Mouse (Mus musculus) lung, postnatal 36 days (tissue): ENCODE measurements around the gene Ngb.

Source experiments
- DNase-seq: peaks from one replicate; pipeline ENCODE4 v3.0.0; 2022; ENCODE audit warnings: mixed read lengths

Ngb gene

GRCm38 (mm10) chr12:87089701-87090100, 12.6 kb downstream of the Ngb start:
- DNase-seq = no peak

GRCm38 (mm10) chr12:87089255-87089654, 13.1 kb downstream of the Ngb start:
- DNase-seq = no peak

GRCm38 (mm10) chr12:87088331-87088730, 14.0 kb downstream of the Ngb start:
- DNase-seq = peak; percentile 9

- no peak for DNase-seq
These were observed 15.1 kb downstream of the Ngb start for GRCm38 (mm10) chr12:87087236-87087635.

- no peak for DNase-seq
These were observed 19.5 kb downstream of the Ngb start for GRCm38 (mm10) chr12:87082797-87083196.

- no peak for DNase-seq
These were observed 25.7 kb downstream of the Ngb start for GRCm38 (mm10) chr12:87076610-87077009.

DNA sequence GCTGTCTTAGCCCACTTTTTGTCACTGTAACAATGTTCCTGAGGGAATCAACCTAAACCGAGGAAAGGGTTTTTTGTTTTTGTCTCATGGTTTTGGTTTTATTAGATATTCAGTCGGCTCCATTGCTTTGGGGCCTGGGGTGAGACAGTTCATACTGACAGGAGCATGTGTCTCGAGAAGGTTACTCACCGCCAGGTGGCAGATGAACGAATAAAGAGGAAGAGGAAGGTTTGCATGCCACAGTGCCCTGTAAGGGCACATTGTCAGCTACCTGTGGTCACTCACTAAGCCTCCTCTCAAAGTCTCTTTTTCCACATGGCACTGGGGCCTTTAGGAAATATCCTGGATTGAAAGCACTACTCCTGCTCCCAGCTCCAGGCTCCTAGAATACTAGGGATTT, 31.8 kb downstream of the Ngb start:
- no peak for DNase-seq

DNA sequence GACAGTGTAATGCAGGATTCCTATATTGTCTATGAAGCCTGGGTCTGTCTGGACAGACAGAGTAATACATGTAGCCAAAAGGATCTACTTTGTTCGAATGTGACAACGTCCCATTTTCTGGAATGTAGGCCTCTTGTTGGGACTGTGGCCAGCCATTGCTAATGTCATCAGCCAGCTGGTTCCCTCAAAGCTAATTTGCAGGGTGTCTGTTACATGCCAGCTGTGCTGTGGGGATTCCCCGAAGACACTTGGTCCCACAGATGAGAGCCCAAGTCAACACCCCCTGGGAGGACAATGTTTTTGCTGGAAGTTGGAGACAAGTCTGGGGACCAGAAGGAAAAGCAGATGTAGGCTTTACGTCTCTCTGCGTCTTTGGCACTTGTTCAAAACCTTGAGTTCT, 35.9 kb downstream of the Ngb start:
- DNase-seq = peak; percentile 6

GRCm38 (mm10) chr12:87065446-87065845, 36.9 kb downstream of the Ngb start:
- DNase-seq = no peak

DNA sequence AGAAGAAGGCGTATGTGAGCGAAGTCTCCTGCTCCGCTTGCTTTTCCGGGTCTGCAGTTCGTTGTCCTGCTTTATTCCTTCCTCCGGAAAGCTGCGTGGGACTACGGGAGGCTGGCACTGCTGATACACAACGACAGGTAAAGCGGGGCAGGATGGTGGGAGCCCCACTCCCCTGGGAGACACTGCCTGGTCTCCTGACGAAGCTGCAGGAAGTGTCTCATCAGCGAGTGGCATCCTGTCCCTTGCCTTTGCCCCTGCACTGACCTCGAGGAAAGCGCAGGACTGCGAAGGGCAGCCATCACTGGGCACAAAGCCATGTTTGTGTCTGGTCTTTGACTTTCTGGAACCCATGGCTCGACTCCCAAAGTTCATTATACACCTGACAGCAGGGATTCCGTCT, 45.3 kb downstream of the Ngb start:
- no peak for DNase-seq

DNA sequence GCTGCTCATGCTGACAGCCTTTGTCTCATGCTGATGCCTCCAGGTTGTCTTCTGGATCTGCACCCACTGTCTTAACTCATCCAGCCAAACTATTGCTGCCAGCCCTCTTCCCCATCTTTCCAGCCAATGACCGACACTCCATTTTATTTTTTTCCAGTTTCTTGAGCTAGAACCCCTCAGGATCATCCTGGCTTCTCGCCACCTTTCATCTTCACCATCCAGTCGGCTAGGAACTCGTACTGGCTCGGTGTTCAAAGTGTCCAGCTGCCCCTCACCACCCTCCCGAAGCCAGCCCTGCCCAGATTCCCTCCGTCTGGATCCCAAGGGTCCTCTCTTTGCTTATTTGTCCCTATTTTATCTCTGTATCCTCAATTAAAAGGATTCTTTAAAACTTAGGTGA, 47.5 kb downstream of the Ngb start:
- no peak for DNase-seq

GRCm38 (mm10) chr12:87052661-87053321, 49.5 kb downstream of the Ngb start:
- peak; percentile 90 for DNase-seq

DNA sequence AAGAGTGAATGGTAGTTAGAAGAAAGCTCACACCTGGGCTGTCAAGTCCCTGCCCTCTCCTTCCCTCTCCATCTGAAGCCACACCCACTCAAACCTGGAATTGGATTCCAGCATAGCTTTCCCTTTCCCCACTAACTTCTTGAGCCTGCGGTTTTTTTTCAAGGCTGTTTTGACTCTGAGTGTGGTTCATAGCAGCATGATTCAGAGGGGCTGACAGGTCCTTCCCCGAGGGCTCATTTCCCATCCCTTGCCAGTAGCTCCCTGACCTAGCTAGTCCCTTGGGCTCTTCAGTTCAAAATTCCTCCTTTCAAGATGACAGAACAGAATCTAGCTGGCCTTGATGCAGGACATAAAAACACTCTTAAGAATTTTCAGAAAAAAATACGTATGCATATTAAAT, 54.8 kb downstream of the Ngb start:
- no peak for DNase-seq
